Mouse (Mus musculus): ENCODE measurements around the gene Etnk2. TPM values are rescaled to one million over a fixed set of nuclear protein-coding genes. Genes with fewer than 3 reads are reported as not detected.

The Etnk2 gene
- polyA plus RNA-seq, 1 experiment from 2014 or later: 1.7 TPM

GRCm38 (mm10) chr1:133422615-133423161 lies 59.3 kb downstream of the Etnk2 start:
- no peaks in the 10 kb centered on the region for H3K36me3 ChIP-seq (ENCODE audit: control insufficient read depth, insufficient read depth)
- 1% methylated on average over 29 of the region's 29 CpGs for WGBS
- H3K4me2 ChIP-seq (ENCODE audit: low read depth, low read length): peak overlapping the region; percentile 99
- H3K9ac ChIP-seq (ENCODE audit: low read length): peak overlapping the region; percentile 89
- peaks cover 25% of the 10 kb centered on the region for H3K4me1 ChIP-seq (ENCODE audit: control insufficient read depth, insufficient read depth, low read length)
- peak overlapping the region; percentile 84 for H3K4me3 ChIP-seq (ENCODE audit: low read length)
- no peaks in the 10 kb centered on the region for H3K9me3 ChIP-seq (replicated peaks; ENCODE audit: control insufficient read depth, low read length)
- no peaks in the 10 kb centered on the region for H3K27me3 ChIP-seq (ENCODE audit: control insufficient read depth, insufficient read depth, low read length)
- no peak for ATAC-seq (replicated peaks; ENCODE audit: extremely low read depth, insufficient read depth, low FRiP score)
- H3K27ac ChIP-seq (ENCODE audit: low read length): peak overlapping the region; percentile 90

GRCm38 (mm10) chr1:133423166-133423542 lies 59.8 kb downstream of the Etnk2 start:
- 0% methylated on average over 31 of the region's 31 CpGs for WGBS
- H3K9me3 ChIP-seq (replicated peaks; ENCODE audit: control insufficient read depth, low read length): no peaks in the 10 kb centered on the region
- H3K27me3 ChIP-seq (ENCODE audit: control insufficient read depth, insufficient read depth, low read length): no peaks in the 10 kb centered on the region
- peak overlapping the region; percentile 84 for H3K4me3 ChIP-seq (ENCODE audit: low read length)
- peaks cover 20% of the 10 kb centered on the region for H3K4me1 ChIP-seq (ENCODE audit: control insufficient read depth, insufficient read depth, low read length)
- peak overlapping the region; percentile 99 for H3K4me2 ChIP-seq (ENCODE audit: low read depth, low read length)
- peak overlapping the region; percentile 90 for H3K27ac ChIP-seq (ENCODE audit: low read length)
- H3K9ac ChIP-seq (ENCODE audit: low read length): peak overlapping the region; percentile 89
- ATAC-seq (replicated peaks; ENCODE audit: extremely low read depth, insufficient read depth, low FRiP score): no peak
- H3K36me3 ChIP-seq (ENCODE audit: control insufficient read depth, insufficient read depth): no peaks in the 10 kb centered on the region

- H3K9ac ChIP-seq (ENCODE audit: low read length): peak within 1 kb of the TSS; percentile 89
- no peaks in the 10 kb centered on the region for H3K9me3 ChIP-seq (replicated peaks; ENCODE audit: control insufficient read depth, low read length)
- H3K4me2 ChIP-seq (ENCODE audit: low read depth, low read length): peak within 1 kb of the TSS; percentile 99
- H3K4me3 ChIP-seq (ENCODE audit: low read length): peak within 1 kb of the TSS; percentile 84
- H3K27ac ChIP-seq (ENCODE audit: low read length): peak within 1 kb of the TSS; percentile 90
- peak; percentile 77 for ATAC-seq (replicated peaks; ENCODE audit: extremely low read depth, insufficient read depth, low FRiP score)
- H3K27me3 ChIP-seq (ENCODE audit: control insufficient read depth, insufficient read depth, low read length): no peaks in the 10 kb centered on the region
- under 1% methylated on average over 119 of the region's 128 CpGs for WGBS
- peaks cover 14% of the 10 kb centered on the region; the same call in 1 of the 2 replicates for H3K4me1 ChIP-seq (ENCODE audit: control insufficient read depth, insufficient read depth, low read length)
- no peaks in the 10 kb centered on the region for H3K36me3 ChIP-seq (ENCODE audit: control insufficient read depth, insufficient read depth)
These were observed 60.4 kb downstream of the Etnk2 start, which contains the start of gene Sox13 for GRCm38 (mm10) chr1:133423543-133424480. Gene Sox13 (minus strand): TSS chr1:133424377.

GRCm38 (mm10) chr1:133424547-133425140 lies 61.3 kb downstream of the Etnk2 start:
- no peak overlapping the region for H3K9ac ChIP-seq (ENCODE audit: low read length)
- H3K4me3 ChIP-seq (ENCODE audit: low read length): peak overlapping the region; percentile 13; the same call in 1 of the 2 replicates
- no peak overlapping the region for H3K27ac ChIP-seq (ENCODE audit: low read length)
- ATAC-seq (replicated peaks; ENCODE audit: extremely low read depth, insufficient read depth, low FRiP score): peak; percentile 33; the same call in 1 of the 2 replicates
- H3K27me3 ChIP-seq (ENCODE audit: control insufficient read depth, insufficient read depth, low read length): no peaks in the 10 kb centered on the region
- H3K36me3 ChIP-seq (ENCODE audit: control insufficient read depth, insufficient read depth): no peaks in the 10 kb centered on the region
- peaks cover 9% of the 10 kb centered on the region; the same call in 1 of the 2 replicates for H3K4me1 ChIP-seq (ENCODE audit: control insufficient read depth, insufficient read depth, low read length)
- H3K4me2 ChIP-seq (ENCODE audit: low read depth, low read length): peak overlapping the region; percentile 99; the same call in 1 of the 2 replicates
- 63% methylated on average over 4 of the region's 4 CpGs for WGBS
- no peaks in the 10 kb centered on the region for H3K9me3 ChIP-seq (replicated peaks; ENCODE audit: control insufficient read depth, low read length)

Other genes with a start within 250 kb of the Etnk2 start
- gene Ppp1r15b, start 232.4 kb upstream of the Etnk2 start, polyA plus RNA-seq (2015; fragmentation: Nextera tagmentation; extraction: Ambion mirVana): 22.3 and 25.1 TPM in 2 replicates
- gene Plekha6, start 199.4 kb upstream of the Etnk2 start, polyA plus RNA-seq (2015; fragmentation: Nextera tagmentation; extraction: Ambion mirVana): 12.3 and 14.0 TPM in 2 replicates
- gene Golt1a, start 53.8 kb upstream of the Etnk2 start, polyA plus RNA-seq (2015; fragmentation: Nextera tagmentation; extraction: Ambion mirVana): 0.17 TPM in 1 of 2 replicates, not detected in the other
- not detected in 2 replicates for gene Kiss1, start 41.7 kb upstream of the Etnk2 start, polyA plus RNA-seq (2015; fragmentation: Nextera tagmentation; extraction: Ambion mirVana)
- 0.75 and 1.2 TPM in 2 replicates for gene Ren1, start 13.1 kb upstream of the Etnk2 start, polyA plus RNA-seq (2015; fragmentation: Nextera tagmentation; extraction: Ambion mirVana)
- 4.3 and 5.8 TPM in 2 replicates for gene Sox13, start 60.8 kb downstream of the Etnk2 start, polyA plus RNA-seq (2015; fragmentation: Nextera tagmentation; extraction: Ambion mirVana)
- 356 and 367 TPM in 2 replicates for gene Snrpe, start 246.7 kb downstream of the Etnk2 start, polyA plus RNA-seq (2015; fragmentation: Nextera tagmentation; extraction: Ambion mirVana)